Mouse (Mus musculus) MEL (cell line): Measurements from ENCODE around the gene 1110017D15Rik. TPM values are rescaled to one million over a fixed set of nuclear protein-coding genes. Genes with fewer than 3 reads are reported as not detected.
A peak's percentile ranks its signal among the peaks of the same experiment; 100 is the strongest.

Experiments used
- DNase-seq: peaks from one replicate; pipeline ENCODE4 v3.0.0; 2011; ENCODE audit warnings: low read depth, low spot score
- H3K27ac ChIP-seq: 2 replicates; pipeline ENCODE4 v1.5.1; 2012; ENCODE audit warnings: low read depth, mild to moderate bottlenecking, control low read depth, low read length, moderate library complexity; ENCODE audit not compliant: control insufficient read depth
- H3K27me3 ChIP-seq, 2 experiments: fragments of 150-350 bp in 1 of 2; sonication (generic) in 1 of 2; 2 replicates each; pipeline ENCODE4 v1.6.1; 2012; ENCODE audit warnings: low read length in 2 of 2, mild to moderate bottlenecking in 2 of 2, improper control_type of control experiment in 1 of 2, moderate library complexity in 1 of 2; ENCODE audit not compliant: insufficient read depth in 2 of 2, control insufficient read depth in 1 of 2
- H3K36me3 ChIP-seq, 2 experiments: 2 replicates each; pipeline ENCODE4 v1.6.1; 2012 to 2014; ENCODE audit warnings: low read length in 2 of 2, improper control_type of control experiment in 1 of 2, inconsistent platforms in 1 of 2, mild to moderate bottlenecking in 1 of 2; ENCODE audit not compliant: insufficient read depth in 2 of 2, control insufficient read depth in 1 of 2
- H3K4me1 ChIP-seq, 2 experiments: fragments of 150-350 bp in 1 of 2; sonication (generic) in 1 of 2; 2 replicates each; pipeline ENCODE4 v1.6.1; 2012; ENCODE audit warnings: low read length in 2 of 2, improper control_type of control experiment in 1 of 2, mild to moderate bottlenecking in 1 of 2; ENCODE audit not compliant: insufficient read depth in 2 of 2, control insufficient read depth in 1 of 2
- H3K4me3 ChIP-seq, 2 experiments: fragments of 150-350 bp in 1 of 2; sonication (generic) in 1 of 2; 2 replicates each; pipeline ENCODE4 v1.5.1; 2012; ENCODE audit warnings: low read depth in 2 of 2, low read length in 2 of 2, mild to moderate bottlenecking in 2 of 2, moderate library complexity in 2 of 2, control low read depth in 1 of 2, improper control_type of control experiment in 1 of 2; ENCODE audit not compliant: control insufficient read depth in 1 of 2, insufficient read depth in 1 of 2
- H3K79me2 ChIP-seq: 2 replicates; pipeline ENCODE4 v1.6.1; 2012; ENCODE audit warnings: mild to moderate bottlenecking, low read length, moderate library complexity; ENCODE audit not compliant: control insufficient read depth, poor library complexity, insufficient read depth
- H3K9ac ChIP-seq: 2 replicates; pipeline ENCODE4 v1.6.1; 2012; ENCODE audit warnings: low read depth, mild to moderate bottlenecking, control low read depth, low read length, moderate library complexity; ENCODE audit not compliant: control insufficient read depth, poor library complexity, severe bottlenecking
- H3K9me3 ChIP-seq: fragments of 150-350 bp; sonication (generic); replicated peaks from 2 replicates; pipeline ENCODE4 v1.6.1; 2012; ENCODE audit warnings: mild to moderate bottlenecking, low read length, improper control_type of control experiment, moderate library complexity; ENCODE audit not compliant: insufficient read depth
- BHLHE40 ChIP-seq: IDR thresholded peaks from 2 replicates; pipeline ENCODE4 v1.6.1; 2012; ENCODE audit warnings: low read depth, mild to moderate bottlenecking, inconsistent platforms, low read length, improper control_type of control experiment, borderline replicate concordance
- CHD1 ChIP-seq: IDR thresholded peaks from 2 replicates; pipeline ENCODE4 v1.6.1; 2012; ENCODE audit warnings: low read depth, mild to moderate bottlenecking, inconsistent platforms, low read length, improper control_type of control experiment
- CHD2 ChIP-seq: IDR thresholded peaks from 2 replicates; pipeline ENCODE4 v1.6.1; 2011; ENCODE audit warnings: low read length, improper control_type of control experiment
- CTCF ChIP-seq, 3 experiments: IDR thresholded peaks in 2 of 3; conservative IDR thresholded peaks in 1 of 3; 2 replicates each; pipeline ENCODE4 v1.5.1; 2011 to 2012; ENCODE audit warnings: low read length in 3 of 3, low read depth in 2 of 3, mild to moderate bottlenecking in 2 of 3, improper control_type of control experiment in 1 of 3, inconsistent platforms in 1 of 3, mixed read lengths in 1 of 3, moderate library complexity in 1 of 3; ENCODE audit not compliant: control insufficient read depth in 1 of 3, insufficient read depth in 1 of 3, poor library complexity in 1 of 3, severe bottlenecking in 1 of 3
- E2F4 ChIP-seq: IDR thresholded peaks from 2 replicates; pipeline ENCODE4 v1.6.1; 2011; ENCODE audit warnings: low read depth, low read length, improper control_type of control experiment, borderline replicate concordance
- ELF1 ChIP-seq: IDR thresholded peaks from 2 replicates; pipeline ENCODE4 v1.6.1; 2014; ENCODE audit warnings: low read depth, mild to moderate bottlenecking, inconsistent platforms, low read length, improper control_type of control experiment, moderate library complexity
- EP300 ChIP-seq, 2 experiments: IDR thresholded peaks; 2 replicates each; pipeline ENCODE4 v1.6.1; 2011; ENCODE audit warnings: improper control_type of control experiment in 2 of 2, low read length in 2 of 2, low read depth in 1 of 2, mild to moderate bottlenecking in 1 of 2
- ETS1 ChIP-seq: IDR thresholded peaks from 2 replicates; pipeline ENCODE4 v1.6.1; 2012; ENCODE audit warnings: low read depth, mild to moderate bottlenecking, inconsistent platforms, low read length, improper control_type of control experiment, moderate library complexity
- GABPA ChIP-seq: IDR thresholded peaks from 2 replicates; pipeline ENCODE4 v1.6.1; 2012; ENCODE audit warnings: low read depth, mild to moderate bottlenecking, inconsistent platforms, low read length, improper control_type of control experiment, moderate library complexity
- GATA1 ChIP-seq: IDR thresholded peaks from 2 replicates; pipeline ENCODE4 v1.6.1; 2011; ENCODE audit warnings: low read depth, low read length, improper control_type of control experiment
- HCFC1 ChIP-seq: IDR thresholded peaks from 2 replicates; pipeline ENCODE4 v1.6.1; 2012; ENCODE audit warnings: low read depth, mild to moderate bottlenecking, inconsistent platforms, low read length, improper control_type of control experiment, moderate library complexity
- JUND ChIP-seq: IDR thresholded peaks from 2 replicates; pipeline ENCODE4 v1.6.1; 2011; ENCODE audit warnings: low read depth, mild to moderate bottlenecking, improper control_type of control experiment, low read length
- KAT2A ChIP-seq: conservative IDR thresholded peaks from 2 replicates; pipeline ENCODE4 v1.6.1; 2012; ENCODE audit warnings: low read depth, low read length, improper control_type of control experiment, inconsistent platforms
- MAFK ChIP-seq: IDR thresholded peaks from 2 replicates; pipeline ENCODE4 v1.6.1; 2011; ENCODE audit warnings: low read depth, mild to moderate bottlenecking, low read length, improper control_type of control experiment, borderline replicate concordance
- MAX ChIP-seq: IDR thresholded peaks from 2 replicates; pipeline ENCODE4 v1.6.1; 2011; ENCODE audit warnings: low read length, improper control_type of control experiment
- MAZ ChIP-seq: IDR thresholded peaks from 2 replicates; pipeline ENCODE4 v1.6.1; 2012; ENCODE audit warnings: low read depth, mild to moderate bottlenecking, inconsistent platforms, low read length, improper control_type of control experiment
- MEF2A ChIP-seq: IDR thresholded peaks from 2 replicates; pipeline ENCODE4 v1.6.1; 2014; ENCODE audit warnings: low read depth, mild to moderate bottlenecking, inconsistent platforms, low read length, improper control_type of control experiment; ENCODE audit not compliant: poor library complexity, insufficient replicate concordance, severe bottlenecking; ENCODE audit errors: extremely low read depth
- MXI1 ChIP-seq: IDR thresholded peaks from 2 replicates; pipeline ENCODE4 v1.6.1; 2011; ENCODE audit warnings: mild to moderate bottlenecking, low read depth, low read length, improper control_type of control experiment
- MYB ChIP-seq: IDR thresholded peaks from 2 replicates; pipeline ENCODE4 v1.6.1; 2011; ENCODE audit warnings: mild to moderate bottlenecking, low read depth, low read length, improper control_type of control experiment
- MYC ChIP-seq: IDR thresholded peaks from 2 replicates; pipeline ENCODE4 v1.6.1; 2011; ENCODE audit warnings: low read depth, mild to moderate bottlenecking, low read length, improper control_type of control experiment, moderate library complexity
- NELFE ChIP-seq: IDR thresholded peaks from 2 replicates; pipeline ENCODE4 v1.6.1; 2011; ENCODE audit warnings: low read depth, low read length, improper control_type of control experiment
- NRF1 ChIP-seq: IDR thresholded peaks from 2 replicates; pipeline ENCODE4 v1.6.1; 2014; ENCODE audit warnings: low read depth, mild to moderate bottlenecking, inconsistent platforms, low read length, improper control_type of control experiment, moderate library complexity; ENCODE audit not compliant: poor library complexity, insufficient read depth, severe bottlenecking
- POLR2A ChIP-seq, 2 experiments: IDR thresholded peaks; 2 replicates each; pipeline ENCODE4 v1.6.1; 2011 to 2012; ENCODE audit warnings: low read length in 2 of 2, mild to moderate bottlenecking in 2 of 2, control low read depth in 1 of 2, improper control_type of control experiment in 1 of 2, low read depth in 1 of 2, moderate library complexity in 1 of 2; ENCODE audit not compliant: control insufficient read depth in 1 of 2, insufficient read depth in 1 of 2, poor library complexity in 1 of 2
- POLR2AphosphoS2 ChIP-seq: IDR thresholded peaks from 2 replicates; pipeline ENCODE4 v1.6.1; 2011; ENCODE audit warnings: low read length, improper control_type of control experiment
- POLR2AphosphoS5 ChIP-seq: IDR thresholded peaks from 2 replicates; pipeline ENCODE4 v1.6.1; 2012; ENCODE audit warnings: low read depth, borderline replicate concordance, mild to moderate bottlenecking, inconsistent platforms, low read length, moderate library complexity, mixed read lengths
- RAD21 ChIP-seq: IDR thresholded peaks from 2 replicates; pipeline ENCODE4 v1.6.1; 2011; ENCODE audit warnings: mild to moderate bottlenecking, low read depth, low read length, improper control_type of control experiment
- RCOR1 ChIP-seq: IDR thresholded peaks from 2 replicates; pipeline ENCODE4 v1.6.1; 2012; ENCODE audit warnings: low read depth, mild to moderate bottlenecking, inconsistent platforms, low read length, improper control_type of control experiment
- SIN3A ChIP-seq: IDR thresholded peaks from 2 replicates; pipeline ENCODE4 v1.6.1; 2012; ENCODE audit warnings: low read length, improper control_type of control experiment, inconsistent platforms
- SMC3 ChIP-seq: IDR thresholded peaks from 2 replicates; pipeline ENCODE4 v1.6.1; 2011; ENCODE audit warnings: low read depth, low read length, improper control_type of control experiment
- TAL1 ChIP-seq: IDR thresholded peaks from 2 replicates; pipeline ENCODE4 v1.6.1; 2012; ENCODE audit warnings: mild to moderate bottlenecking, inconsistent platforms, low read length, moderate library complexity, mixed read lengths
- TBP ChIP-seq: IDR thresholded peaks from 2 replicates; pipeline ENCODE4 v1.8.0; 2011; ENCODE audit warnings: low read depth, low read length, improper control_type of control experiment
- TCF12 ChIP-seq: IDR thresholded peaks from 2 replicates; pipeline ENCODE4 v1.6.1; 2014; ENCODE audit warnings: low read depth, mild to moderate bottlenecking, inconsistent platforms, low read length, improper control_type of control experiment, moderate library complexity
- UBTF ChIP-seq: IDR thresholded peaks from 2 replicates; pipeline ENCODE4 v1.6.1; 2012; ENCODE audit warnings: low read depth, mild to moderate bottlenecking, inconsistent platforms, low read length, improper control_type of control experiment, moderate library complexity, borderline replicate concordance; ENCODE audit not compliant: insufficient read depth
- USF1 ChIP-seq: IDR thresholded peaks from 2 replicates; pipeline ENCODE4 v1.6.1; 2014; ENCODE audit warnings: low read depth, mild to moderate bottlenecking, inconsistent platforms, low read length, improper control_type of control experiment, moderate library complexity
- ZC3H11A ChIP-seq: IDR thresholded peaks from 2 replicates; pipeline ENCODE4 v1.6.1; 2012; ENCODE audit warnings: low read depth, mild to moderate bottlenecking, inconsistent platforms, low read length, improper control_type of control experiment
- ZKSCAN1 ChIP-seq: IDR thresholded peaks from 2 replicates; pipeline ENCODE4 v1.6.1; 2012; ENCODE audit warnings: low read depth, mild to moderate bottlenecking, inconsistent platforms, low read length, improper control_type of control experiment, moderate library complexity
- ZMIZ1 ChIP-seq: IDR thresholded peaks from 2 replicates; pipeline ENCODE4 v1.6.1; 2012; ENCODE audit warnings: low read depth, mild to moderate bottlenecking, inconsistent platforms, low read length, improper control_type of control experiment, moderate library complexity
- ZNF384 ChIP-seq: IDR thresholded peaks from 2 replicates; pipeline ENCODE4 v1.6.1; 2012; ENCODE audit warnings: low read depth, mild to moderate bottlenecking, inconsistent platforms, low read length, improper control_type of control experiment
- polyA plus RNA-seq, 2 experiments: library from polyadenylated mRNA; stranded (reverse) in 1 of 2; unstranded in 1 of 2; fragments of >175 nt in 1 of 2; fragments of >200 nt in 1 of 2; gene quantifications; 2 replicates each; pipeline versions ENCODE4 v1.2.1 to v1.2.4; 2012; ENCODE audit warnings: low replicate concordance in 2 of 2, low read depth in 1 of 2; ENCODE audit not compliant: insufficient read length in 2 of 2, insufficient read depth in 1 of 2, missing spikeins in 1 of 2
- total RNA-seq: library from RNA; depleted of rRNA; stranded (reverse); fragments of 300-350 nt; gene quantifications from 2 replicates; pipeline ENCODE4 v1.2.3, GENCODE M21; 2012

Gene 1110017D15Rik
- total and polyA plus RNA-seq, 3 experiments, result 0.21 TPM; not detected in 2

DNA sequence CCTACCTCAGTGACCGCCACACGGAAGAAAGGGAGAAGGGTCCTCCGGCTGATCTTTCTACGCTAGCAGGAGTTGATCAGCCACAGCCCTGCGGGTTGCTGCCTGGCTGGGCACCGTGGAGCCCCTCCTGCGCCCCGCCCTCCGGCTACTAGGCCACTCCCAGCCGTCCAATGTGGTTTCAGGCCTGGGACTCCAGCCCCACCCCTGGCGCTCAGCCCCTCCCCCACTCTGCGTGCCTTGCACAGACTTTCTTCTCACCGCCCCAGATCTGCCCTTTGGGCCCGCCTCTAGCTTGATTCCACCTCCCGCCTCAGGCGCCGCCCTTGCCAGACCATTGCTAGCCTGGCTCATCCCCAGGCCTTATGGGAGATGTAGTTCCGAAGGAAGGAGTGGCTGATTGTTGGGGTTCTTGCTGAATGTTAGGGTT is 14.1 kb downstream of the 1110017D15Rik start, which contains the start of gene AI464131:
AI464131 (minus strand) TSS at position 91 of the 427 bp plus-strand sequence.
- Histone ChIP-seq H3K79me2 (no peaks in the 10 kb centered on the region), H3K27me3 (no peaks in the 10 kb centered on the region), H3K9me3 (no peaks in the 10 kb centered on the region), H3K36me3 (peaks cover 0 to 19% of the 10 kb centered on the region in 2 experiments; a peak in 2 of 4 replicates), H3K4me1 (peaks cover 4 to 34% of the 10 kb centered on the region in 2 experiments; a peak in 3 of 4 replicates), H3K27ac (no peak within 1 kb of the TSS), H3K9ac (peak within 1 kb of the TSS; percentile 58), H3K4me3 (peak within 1 kb of the TSS; percentile 60 to 88)
- peak; percentile 98 for DNase-seq
- TF ChIP-seq SIN3A, result peak; percentile 54; the same call in 1 of the 2 replicates
- no peak for TF ChIP-seq ZC3H11A
- TF ChIP-seq E2F4, result no peak
- no peak for TF ChIP-seq MYB
- TF ChIP-seq TCF12, result no peak
- TF ChIP-seq RAD21, result no peak
- peak; percentile 57; the same call in 1 of the 2 replicates for TF ChIP-seq ELF1
- TF ChIP-seq UBTF, result no peak
- no peak for TF ChIP-seq POLR2AphosphoS5
- TF ChIP-seq KAT2A, result peak; percentile 68; the same call in 1 of the 2 replicates
- no peak for TF ChIP-seq EP300 (IDR thresholded peaks at IDR 0.05; ENCODE audit: low read depth in 1 of 2, low read length in 2 of 2)
- no peak for TF ChIP-seq USF1
- no peak; the same call in 1 of the 2 replicates for TF ChIP-seq MXI1
- TF ChIP-seq NRF1, result peak; percentile 54; the same call in 1 of the 2 replicates
- TF ChIP-seq GABPA, result no peak
- TF ChIP-seq RCOR1, result no peak
- no peak for TF ChIP-seq CHD1
- TF ChIP-seq MAFK, result no peak
- TF ChIP-seq MEF2A, result no peak
- TF ChIP-seq ETS1, result no peak
- no peak for TF ChIP-seq TBP
- TF ChIP-seq MAZ, result no peak
- peak; percentile 97 for TF ChIP-seq HCFC1
- no peak for TF ChIP-seq SMC3
- TF ChIP-seq POLR2AphosphoS2, result no peak
- no peak for TF ChIP-seq GATA1
- TF ChIP-seq NELFE, result no peak
- TF ChIP-seq POLR2A (IDR thresholded peaks at IDR 0.05; ENCODE audit: control insufficient read depth in 1 of 2, insufficient read depth in 1 of 2, low read depth in 1 of 2, low read length in 2 of 2, poor library complexity in 1 of 2), result peak in 1 of 2 experiments; percentile 35; a peak in 1 of 4 replicates
- TF ChIP-seq CTCF (IDR thresholded peaks at IDR 0.05 in 2 of 3, conservative IDR thresholded peaks at IDR 0.05 in 1 of 3; ENCODE audit: control insufficient read depth in 1 of 3, insufficient read depth in 1 of 3, low read depth in 2 of 3, low read length in 3 of 3, poor library complexity in 1 of 3, severe bottlenecking in 1 of 3), result no peak
- TF ChIP-seq CHD2, result no peak
- no peak for TF ChIP-seq BHLHE40
- no peak for TF ChIP-seq JUND
- TF ChIP-seq ZKSCAN1, result no peak
- TF ChIP-seq MYC, result no peak; the same call in 1 of the 2 replicates
- TF ChIP-seq MAX, result no peak
- TF ChIP-seq ZNF384, result no peak
- no peak for TF ChIP-seq TAL1
- no peak for TF ChIP-seq ZMIZ1
